In the genomic region with DNA sequence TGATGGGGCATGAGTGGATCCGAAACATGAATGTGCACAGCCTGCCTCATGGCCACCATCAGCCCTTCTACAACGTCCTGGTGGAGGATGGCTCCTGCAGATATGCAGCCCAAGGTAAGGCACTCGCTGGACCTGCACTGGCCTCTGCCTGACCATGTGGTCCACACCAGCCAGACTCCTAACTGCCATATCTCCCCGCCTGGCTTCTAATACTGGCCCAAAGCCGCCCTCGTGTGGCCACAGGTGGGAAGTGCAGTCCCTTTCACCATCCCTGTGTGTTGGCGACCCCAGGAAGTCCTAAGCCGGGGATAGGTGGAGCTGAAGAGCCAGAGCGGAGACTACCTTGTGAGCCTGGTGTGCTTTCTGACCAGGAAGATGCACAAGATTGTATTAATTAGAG, we compare ENCODE assay signal across 9 mouse cellular contexts. TPM values are rescaled to one million over a fixed set of nuclear protein-coding genes. Genes with fewer than 3 reads are reported as not detected.
DNase-seq lines count a peak whose midpoint lies in the region; ATAC-seq lines count a peak whose summit lies in the region.
"Had no signal": no experiment of that assay in that cellular context is flagged by ENCODE, and none has a peak within 500 bp of the region (broad histone marks: within the 10 kb centered on the region; RNA-seq: fewer than 3 reads in every experiment).

No protein-coding gene starts in this region.

- peak; percentile 85 for ATAC-seq in megakaryocyte progenitor cell, adult 5-6 weeks (replicated peaks; ENCODE audit: poor library complexity)

- peak; percentile 65 to 88 for DNase-seq in adrenal gland, adult (ENCODE audit: inconsistent age in 2 of 2, low spot score in 1 of 2)
- no peak for DNase-seq in adrenal gland, adult 8-10 months
- peak; percentile 33 for DNase-seq in c-Kit-positive CD71-negative TER-119-negative erythroid progenitor cells, embryonic 14.5 days (ENCODE audit: low read depth)
- DNase-seq in forebrain, embryonic 10.5 days (ENCODE audit: extremely low spot score, low spot score), result peak; percentile 77
- peak; percentile 80 for DNase-seq in hindbrain, embryonic 10.5 days (ENCODE audit: low spot score)
- peak; percentile 57 to 72 for DNase-seq in layer of hippocampus, postnatal 36 days
- DNase-seq in spleen, adult 12 weeks (ENCODE audit: low spot score), result peak; percentile 20

- 42% methylated on average over 9 of the region's 9 CpGs for WGBS in forebrain, embryonic 10.5 days
- WGBS in hindbrain, embryonic 10.5 days, result 40% methylated on average over 9 of the region's 9 CpGs

- H3K27ac ChIP-seq in forebrain, embryonic 10.5 days, result no peak overlapping the region
- H3K27ac ChIP-seq in hindbrain, embryonic 10.5 days, result no peak overlapping the region
- H3K27ac ChIP-seq: limb, embryonic 12.5 days had no signal

- H3K4me1 ChIP-seq in forebrain, embryonic 10.5 days, result peaks cover 15% of the 10 kb centered on the region
- peaks cover 28% of the 10 kb centered on the region for H3K4me1 ChIP-seq in hindbrain, embryonic 10.5 days (replicated peaks)
- H3K4me1 ChIP-seq: limb, embryonic 12.5 days had no signal

- H3K9me3 ChIP-seq in forebrain, embryonic 10.5 days, result no peaks in the 10 kb centered on the region
- no peaks in the 10 kb centered on the region for H3K9me3 ChIP-seq in hindbrain, embryonic 10.5 days
- H3K9me3 ChIP-seq: limb, embryonic 12.5 days had no signal

- no peaks in the 10 kb centered on the region for H3K27me3 ChIP-seq in forebrain, embryonic 10.5 days (ENCODE audit: poor library complexity, severe bottlenecking)
- no peaks in the 10 kb centered on the region for H3K27me3 ChIP-seq in hindbrain, embryonic 10.5 days (ENCODE audit: insufficient read depth, poor library complexity, severe bottlenecking)
- H3K27me3 ChIP-seq: limb, embryonic 12.5 days had no signal

- H3K36me3 ChIP-seq in forebrain, embryonic 10.5 days (replicated peaks), result peaks cover 100% of the 10 kb centered on the region
- H3K36me3 ChIP-seq in hindbrain, embryonic 10.5 days, result peaks cover 100% of the 10 kb centered on the region

- H3K4me3 ChIP-seq in forebrain, embryonic 10.5 days, result no peak overlapping the region
- H3K4me3 ChIP-seq in hindbrain, embryonic 10.5 days, result no peak overlapping the region
- H3K4me3 ChIP-seq: limb, embryonic 12.5 days had no signal

RNA-seq across cellular contexts. Expression of a gene that starts 25.5 kb away (rescaled TPM):
- total RNA-seq in adrenal gland, adult 8-10 months (2022), result 100 to 1,000 TPM; 229 to 287 (median 252) TPM
- polyA plus RNA-seq in forebrain, embryonic 10.5 days (2016; fragmentation: Nextera tagmentation; extraction: Ambion mirVana), result 0.52 and 0.92 TPM in 2 replicates
- polyA plus RNA-seq in hindbrain, embryonic 10.5 days (2016; fragmentation: Nextera tagmentation; extraction: Ambion mirVana), result 0.45 and 0.55 TPM in 2 replicates
- 10 to 100 TPM; 92.5 to 93.1 TPM for total RNA-seq in layer of hippocampus, postnatal 36 days (2021)
- total RNA-seq in megakaryocyte progenitor cell, adult 5-6 weeks (2015), result 0.25 and 0.42 TPM in 2 replicates
- not detected in 2 replicates for total RNA-seq in megakaryocyte progenitor cell, adult 5-6 weeks (2017)

RNA-seq across cellular contexts. Expression of a gene that starts 25.5 kb away (rescaled TPM):
- total RNA-seq in adrenal gland, adult 8-10 months (2022), result 100 to 1,000 TPM in 1 of 4 experiments, 10 to 100 TPM in 3; 63.9 to 114 (median 85.5) TPM
- 105 and 107 TPM in 2 replicates for polyA plus RNA-seq in forebrain, embryonic 10.5 days (2016; fragmentation: Nextera tagmentation; extraction: Ambion mirVana)
- polyA plus RNA-seq in hindbrain, embryonic 10.5 days (2016; fragmentation: Nextera tagmentation; extraction: Ambion mirVana), result 103 and 117 TPM in 2 replicates
- 100 to 1,000 TPM; 145 to 152 TPM for total RNA-seq in layer of hippocampus, postnatal 36 days (2021)
- 7.8 and 10.9 TPM in 2 replicates for total RNA-seq in megakaryocyte progenitor cell, adult 5-6 weeks (2015)
- total RNA-seq in megakaryocyte progenitor cell, adult 5-6 weeks (2017), result 13.1 and 13.8 TPM in 2 replicates

Comparison
In these comparisons a context has a peak if more than half of its experiments do, and no peak if none do; other contexts are left out.
1. RNA of a gene that starts 25.5 kb away (total RNA-seq): 229 to 287 TPM in adrenal gland, adult 8-10 months and 92.5 to 93.1 TPM in layer of hippocampus, postnatal 36 days; 0.25 to 0.42 TPM in megakaryocyte progenitor cell, adult 5-6 weeks; every median in the first group is over 10 times any median in the second.
2. RNA of a gene that starts 25.5 kb away (total RNA-seq): 145 to 152 TPM in layer of hippocampus, postnatal 36 days and 63.9 to 114 TPM in adrenal gland, adult 8-10 months; 7.8 to 13.8 TPM in megakaryocyte progenitor cell, adult 5-6 weeks; every median in the first group is over 4 times any median in the second.